Mouse (Mus musculus) 416B (cell line): ENCODE results near the gene Tas2r130.
"Not testable (repeated sequence)": the region's sequence is repeated elsewhere in the genome, so short reads cannot be mapped to it uniquely, and the experiment has no call there.

Source experiments
- DNase-seq: peaks from one replicate; pipeline ENCODE4 v3.0.0; 2011; ENCODE audit warnings: low read depth

Tas2r130 gene

GRCm38 (mm10) chr6:131630812-131631211 is at the start of gene Tas2r130:
Gene Tas2r130, minus strand, starts transcription at chr6:131630912.
- no peak for DNase-seq

- no peak for DNase-seq
These were observed 48.1 kb upstream of the Tas2r130 start, which contains the start of gene Tas2r106 for GRCm38 (mm10) chr6:131678786-131679185. Gene Tas2r106, minus strand, starts transcription at chr6:131678886.

GRCm38 (mm10) chr6:131660049-131660448 is 29.3 kb upstream of the Tas2r130 start, which contains the start of gene Tas2r107:
Gene Tas2r107, minus strand, starts transcription at chr6:131660149.
- DNase-seq: no peak

GRCm38 (mm10) chr6:131609956-131610355 is 20.8 kb downstream of the Tas2r130 start:
- not testable (repeated sequence) for DNase-seq

- DNase-seq: no peak
These were observed 25.9 kb downstream of the Tas2r130 start for GRCm38 (mm10) chr6:131604821-131605220.
